Mouse (Mus musculus): ENCODE data around the gene Elk4.

Elk4 gene

DNA sequence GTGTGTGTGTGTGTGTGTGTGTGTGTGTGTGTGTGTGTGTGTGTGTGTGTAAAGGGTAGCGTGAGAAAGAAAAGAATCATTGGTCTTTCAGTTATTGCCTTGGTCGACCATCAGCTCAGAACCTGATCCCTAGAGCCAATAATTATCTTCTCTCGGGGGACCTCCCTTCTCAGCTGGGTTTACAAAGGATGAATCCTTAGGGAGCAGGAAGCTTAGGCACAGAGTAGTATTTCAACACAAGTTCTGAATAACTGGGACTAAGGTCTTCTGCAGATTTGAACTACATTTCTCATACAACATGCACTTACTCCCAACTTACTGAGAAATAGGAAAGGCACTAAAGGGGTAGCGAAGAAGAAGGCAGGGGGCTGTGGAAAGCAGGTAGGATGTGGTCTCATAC, 17.9 kb upstream of the Elk4 start:
- no peak for DNase-seq

DNA sequence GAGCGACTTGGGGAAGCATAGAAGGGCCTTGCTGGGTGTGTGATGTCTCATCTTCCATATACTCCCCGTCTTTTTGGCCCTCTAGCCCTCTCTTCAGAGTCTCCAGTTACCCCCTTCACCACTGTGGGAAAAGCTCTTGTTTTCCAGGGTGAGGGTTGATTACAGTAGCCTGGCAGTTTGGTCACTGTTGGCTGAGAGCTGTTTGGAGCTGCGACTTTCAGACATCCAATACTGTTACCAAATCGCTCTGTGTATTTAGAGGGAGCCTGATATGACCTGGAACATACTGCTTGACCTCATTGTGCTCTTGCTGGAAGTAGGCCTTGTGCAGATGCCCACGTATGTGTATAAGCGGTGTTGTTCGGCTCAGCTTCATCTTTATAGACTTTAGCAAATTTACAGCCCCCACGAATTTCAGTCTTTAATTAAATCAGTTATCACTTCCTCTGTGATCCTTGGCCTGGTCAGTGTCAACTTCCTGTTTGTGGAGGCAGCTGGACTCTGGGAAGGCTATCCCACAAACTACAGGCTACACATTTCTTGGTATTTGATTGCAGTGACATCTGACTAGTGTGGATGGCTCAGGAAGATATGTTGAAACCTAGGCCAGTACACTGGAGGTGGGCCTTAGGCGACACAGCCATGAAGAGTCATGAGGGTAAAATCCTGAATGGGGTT, 17.2 kb upstream of the Elk4 start:
- no peak for DNase-seq

GRCm38 (mm10) chr1:131992561-131993001, 14.8 kb upstream of the Elk4 start:
- no peak for DNase-seq

DNA sequence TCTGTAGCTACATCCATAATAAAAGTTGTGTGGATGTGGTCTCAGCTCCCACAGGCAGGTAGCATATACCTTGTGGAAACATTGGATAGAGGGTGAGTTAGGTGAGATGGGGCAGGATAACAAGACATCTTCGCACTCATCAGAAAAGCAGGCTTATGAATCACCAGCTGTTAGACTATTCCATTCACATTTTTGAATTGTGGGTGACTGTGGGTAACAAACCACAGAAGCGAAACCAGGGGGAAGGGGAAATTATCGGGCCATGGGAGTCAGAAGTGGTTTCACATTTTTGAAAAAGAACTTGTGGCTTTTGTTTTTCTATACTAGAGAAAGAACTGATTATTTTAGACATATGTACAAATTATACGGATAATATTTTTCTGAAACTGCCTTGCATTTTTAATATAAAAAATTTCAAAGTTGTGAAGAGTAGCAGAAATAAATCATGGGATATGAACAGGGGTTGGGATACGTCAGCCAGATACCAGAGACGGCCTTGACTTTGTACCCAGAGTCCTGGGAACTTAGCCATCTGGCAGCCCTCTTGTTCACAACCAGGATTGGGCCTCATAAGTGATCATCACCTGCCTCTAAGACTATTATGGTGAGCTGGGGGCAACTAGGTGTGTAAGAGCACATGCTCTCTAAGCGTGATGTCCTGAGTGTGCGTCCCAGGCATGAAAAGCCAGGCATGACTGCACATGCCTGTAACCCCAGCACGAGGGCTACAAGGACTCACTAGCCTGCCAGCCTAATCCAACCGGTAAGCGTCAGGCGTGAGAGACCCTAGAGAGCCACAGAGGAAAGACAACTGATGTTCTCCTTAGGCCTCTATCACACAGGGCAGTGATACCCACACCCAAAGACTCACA, 14.0 kb upstream of the Elk4 start:
- DNase-seq = no peak

DNA sequence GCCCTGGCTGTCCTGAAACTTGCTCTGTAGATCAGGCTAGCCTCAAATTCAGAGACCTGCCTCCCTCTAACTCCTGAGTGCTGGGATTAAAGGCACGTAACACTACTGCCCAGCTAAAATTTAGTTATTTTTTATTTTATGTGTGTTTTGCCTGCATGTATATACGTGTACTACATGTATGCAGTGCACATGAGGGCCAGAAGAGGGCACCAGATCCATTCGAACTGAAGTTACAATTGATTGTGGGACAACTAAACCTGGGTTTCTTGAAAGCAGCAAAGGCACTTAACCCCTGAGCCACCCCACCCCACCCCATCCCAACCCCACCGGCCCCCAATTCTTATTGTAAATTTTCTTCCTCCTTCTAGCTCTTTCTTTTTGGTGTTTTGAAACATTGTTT, 12.3 kb upstream of the Elk4 start:
- DNase-seq = peak; percentile 66

GRCm38 (mm10) chr1:132000506-132000905, 6.9 kb upstream of the Elk4 start:
- DNase-seq = no peak

DNA sequence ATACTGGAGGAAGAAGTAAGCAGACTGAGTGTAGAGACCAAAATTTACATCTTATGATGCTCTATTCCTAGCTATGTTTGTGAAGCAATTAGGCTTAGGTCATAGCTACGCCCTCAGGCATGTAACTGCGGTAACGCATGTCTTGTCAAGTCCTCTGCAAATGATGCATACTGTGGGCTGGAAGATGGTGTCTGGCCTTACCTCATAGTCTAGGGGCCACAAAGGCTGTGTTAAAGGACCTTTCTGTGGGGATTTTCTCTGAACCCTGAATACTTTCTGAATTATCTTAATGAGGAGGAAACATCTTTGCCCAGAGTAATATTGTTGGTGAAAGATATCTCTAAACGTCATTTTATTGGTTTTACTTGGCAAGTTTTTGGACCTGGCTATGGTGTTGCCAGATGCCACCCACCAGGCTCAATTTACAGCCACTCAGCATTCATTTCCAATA, 5.5 kb upstream of the Elk4 start:
- DNase-seq = no peak

DNA sequence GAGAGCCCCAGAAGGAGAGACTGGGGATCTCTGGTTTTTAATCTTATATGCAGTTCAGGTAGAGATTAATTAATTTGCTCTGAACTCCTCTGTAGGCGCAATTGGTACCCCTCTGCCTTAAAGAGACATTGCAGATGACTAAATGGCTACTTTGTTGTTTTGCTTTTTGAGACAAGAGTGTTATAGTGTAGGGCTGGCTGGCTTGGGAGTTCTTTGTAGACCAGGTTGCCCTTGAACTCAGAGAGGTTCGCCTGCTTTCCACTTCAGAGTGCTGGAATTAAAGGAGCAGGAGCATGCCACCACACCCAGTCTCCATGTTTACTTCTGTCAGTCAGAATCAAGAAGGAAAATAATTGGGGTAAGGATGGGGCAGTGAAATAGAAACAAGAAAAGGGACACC, 4.3 kb upstream of the Elk4 start:
- DNase-seq = no peak

DNA sequence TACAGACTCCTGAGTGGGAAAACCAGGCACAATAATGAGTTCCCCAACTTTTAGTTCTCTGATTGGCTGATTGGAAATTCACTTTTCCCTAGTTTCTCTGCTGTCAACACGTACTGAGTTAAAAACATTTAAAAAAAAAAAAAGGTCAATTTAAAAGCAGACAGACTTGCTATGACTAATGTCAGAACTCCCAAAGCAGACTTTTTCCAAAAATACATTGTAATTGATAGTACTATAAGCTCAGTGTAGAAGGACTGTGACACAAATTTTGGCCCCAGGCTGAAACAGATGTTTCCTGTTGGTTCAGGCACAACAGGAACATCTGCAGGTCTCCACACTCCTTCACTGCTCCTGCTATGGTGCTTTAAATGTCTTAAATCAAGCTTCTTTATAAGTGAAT, 3.6 kb upstream of the Elk4 start:
- no peak for DNase-seq

DNA sequence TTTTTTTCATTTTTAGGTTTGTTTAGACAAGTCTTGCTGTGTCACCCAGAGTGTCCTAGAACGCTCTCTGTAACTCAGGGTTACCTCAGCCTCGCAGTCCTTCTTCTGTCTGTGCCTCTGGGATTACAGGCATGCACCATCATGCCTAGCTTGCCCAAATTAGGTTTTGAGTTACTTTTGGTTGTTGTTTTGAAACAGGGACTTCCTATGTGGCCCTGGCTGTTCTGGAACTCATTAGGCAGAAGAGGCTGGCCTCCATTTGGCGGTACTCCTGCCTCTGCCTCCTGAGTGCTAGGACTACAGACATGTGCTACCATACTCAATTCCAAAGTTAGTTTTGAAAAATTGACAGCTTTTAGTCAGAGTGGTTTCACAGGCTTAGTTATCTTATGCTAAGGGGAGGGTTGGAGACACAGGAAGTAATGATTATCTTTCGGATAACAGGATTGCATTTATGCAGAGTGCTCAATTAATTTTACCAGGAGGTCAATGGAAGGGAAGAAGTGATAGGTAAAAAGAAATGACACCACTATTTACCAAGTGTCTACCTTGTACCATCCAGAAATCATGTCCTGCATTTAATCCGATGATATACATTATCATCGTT, 2.7 kb upstream of the Elk4 start:
- DNase-seq = no peak

- no peak for DNase-seq
These were observed 1.9 kb upstream of the Elk4 start for GRCm38 (mm10) chr1:132005466-132005865.

DNA sequence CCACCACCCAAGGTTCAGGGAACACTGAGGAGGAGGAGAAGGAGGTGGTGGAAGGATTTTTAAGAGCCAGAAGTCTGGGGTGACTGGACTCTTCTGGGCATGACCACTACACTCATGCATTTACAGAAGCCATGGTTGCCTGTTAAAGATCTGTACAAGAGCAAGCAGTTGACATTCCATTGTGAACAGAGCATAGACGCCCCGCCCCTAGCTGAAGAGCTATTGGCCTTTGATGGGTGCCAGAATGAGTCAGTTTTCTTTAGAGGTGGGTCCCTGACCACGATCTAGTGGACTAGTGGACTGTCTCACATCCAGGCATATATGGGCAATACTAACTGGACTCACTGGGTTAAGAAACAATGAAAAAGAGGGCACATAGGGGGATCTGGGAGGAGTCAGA, 1.4 kb upstream of the Elk4 start:
- DNase-seq = no peak

- no peak for DNase-seq
These were observed 686 bp upstream of the Elk4 start for GRCm38 (mm10) chr1:132006721-132007120.

DNA sequence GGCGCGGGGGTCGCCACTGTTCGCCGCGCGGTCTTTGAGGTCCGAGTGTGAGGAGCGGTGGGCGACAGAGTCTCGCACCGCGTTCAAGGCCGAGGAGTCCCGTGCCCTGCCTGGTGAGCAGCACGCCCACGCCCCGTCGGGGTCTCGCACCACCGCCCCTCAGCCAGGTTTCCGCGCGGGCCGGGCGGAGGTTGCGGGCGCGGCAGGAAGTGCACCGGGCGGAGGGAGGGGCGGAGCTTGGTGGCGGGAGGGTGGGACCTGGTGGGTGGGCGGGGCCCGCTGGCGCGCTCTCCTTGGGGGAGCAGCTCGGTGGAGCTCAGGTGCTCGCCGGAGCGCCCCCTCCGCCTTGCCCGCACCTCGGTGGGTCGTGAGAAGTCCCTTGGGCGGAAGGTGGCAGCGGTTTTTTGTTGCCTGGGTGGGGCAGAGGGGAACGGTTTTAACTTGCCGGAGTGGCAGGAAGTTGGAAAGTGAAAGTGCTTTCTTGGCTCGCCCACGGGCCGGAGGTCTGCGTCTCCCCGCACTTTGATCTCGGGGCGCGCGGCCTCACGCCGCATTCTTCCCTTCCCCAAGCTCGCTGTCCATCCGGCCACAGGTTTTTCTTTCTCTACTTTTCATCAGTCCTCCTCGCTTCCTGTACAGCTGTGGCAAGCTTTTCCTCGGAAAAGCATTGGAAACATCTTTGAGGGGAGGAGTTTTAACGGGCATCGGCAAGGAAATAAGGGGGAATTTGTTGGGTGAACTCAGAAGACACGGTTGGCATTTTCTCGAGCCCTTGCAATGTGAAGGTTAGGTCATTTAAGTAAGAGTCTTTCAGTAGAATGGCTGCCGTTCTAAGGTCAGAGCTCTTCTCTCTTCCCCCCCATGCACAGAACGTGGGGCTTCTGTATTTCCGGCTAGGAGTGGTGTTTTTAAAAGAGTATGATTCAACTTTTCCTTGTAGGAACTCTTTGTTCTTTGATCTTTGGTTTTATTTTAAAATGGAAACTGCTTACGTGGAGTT, 721 bp downstream of the Elk4 start:
- DNase-seq = peak; percentile 89

DNA sequence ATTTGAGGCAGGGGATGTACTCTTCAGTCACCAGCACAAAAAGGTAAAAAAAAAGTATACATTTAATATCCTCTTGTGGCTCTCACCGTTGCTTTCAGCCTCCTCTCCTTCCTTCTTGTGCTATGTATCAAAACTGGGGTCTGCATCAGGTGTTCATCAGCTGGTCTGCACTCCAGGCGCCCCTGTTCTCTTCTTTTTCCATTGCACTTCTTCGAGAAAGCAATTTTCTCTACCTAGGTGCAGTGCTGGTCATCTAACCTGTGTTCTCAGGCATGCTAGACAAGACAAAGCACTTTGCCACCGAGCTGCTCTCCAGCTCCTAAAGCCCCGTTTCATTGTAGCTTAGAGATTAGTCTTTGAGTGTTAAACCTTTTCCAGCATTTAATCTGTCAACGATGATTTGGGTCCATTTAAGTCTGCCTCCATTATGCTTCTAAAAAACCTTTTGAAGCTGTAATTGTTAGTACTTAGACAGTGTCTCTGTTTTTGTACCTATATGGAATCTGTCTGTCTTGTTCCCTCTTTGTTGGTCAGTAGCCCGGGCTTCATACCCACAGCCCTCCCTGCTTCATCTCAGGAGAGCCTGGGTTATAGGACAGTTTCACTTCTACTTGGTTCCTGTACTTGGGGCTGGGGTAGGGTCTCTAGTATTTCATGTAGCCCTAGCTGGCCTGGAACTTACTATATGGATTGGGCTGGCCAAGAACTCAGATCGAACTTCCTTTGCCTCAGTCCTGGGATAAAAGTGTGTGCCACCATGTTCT, 1.7 kb downstream of the Elk4 start:
- no peak for DNase-seq

DNA sequence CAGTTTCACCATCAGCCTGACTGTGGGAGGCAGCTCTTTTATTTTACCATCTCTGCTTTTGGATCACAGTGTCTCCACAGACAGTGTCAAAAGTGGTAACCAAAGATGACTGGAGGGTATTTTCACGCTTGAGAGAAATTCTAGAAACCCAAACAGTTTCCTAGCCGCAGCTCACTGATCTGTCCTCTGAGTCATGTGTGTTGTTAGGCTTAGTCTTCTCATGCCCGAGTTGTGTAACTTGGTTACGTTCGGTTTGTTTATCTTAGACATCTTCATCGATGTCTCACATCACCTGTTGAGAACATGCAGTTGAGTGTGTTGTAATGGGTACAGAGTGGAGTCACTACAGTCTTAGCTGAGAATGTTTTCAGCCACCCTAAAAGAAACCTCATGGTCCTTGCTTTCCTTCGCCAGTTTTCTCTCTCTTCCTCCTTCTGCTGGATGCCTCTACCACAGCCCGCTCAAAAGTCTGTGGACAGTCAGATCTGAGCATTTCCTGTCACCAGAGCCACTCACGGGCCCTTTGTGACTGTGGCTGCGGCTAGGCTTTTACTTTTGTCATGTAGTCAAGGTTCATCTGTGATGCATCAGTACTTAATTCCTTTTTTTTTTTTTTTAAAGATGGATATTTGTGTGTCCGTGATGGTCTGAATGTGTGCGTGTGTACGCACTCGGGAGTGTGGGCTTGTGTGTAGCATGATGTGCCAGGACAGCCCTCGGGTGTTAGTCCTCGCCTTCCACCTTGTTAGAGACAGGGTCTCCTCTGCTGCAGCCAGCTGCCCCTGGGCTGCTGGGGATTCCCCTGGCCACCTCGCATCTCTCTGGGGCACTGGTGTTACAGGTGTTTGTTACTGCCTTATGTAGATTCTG, 3.5 kb downstream of the Elk4 start:
- DNase-seq = no peak

DNA sequence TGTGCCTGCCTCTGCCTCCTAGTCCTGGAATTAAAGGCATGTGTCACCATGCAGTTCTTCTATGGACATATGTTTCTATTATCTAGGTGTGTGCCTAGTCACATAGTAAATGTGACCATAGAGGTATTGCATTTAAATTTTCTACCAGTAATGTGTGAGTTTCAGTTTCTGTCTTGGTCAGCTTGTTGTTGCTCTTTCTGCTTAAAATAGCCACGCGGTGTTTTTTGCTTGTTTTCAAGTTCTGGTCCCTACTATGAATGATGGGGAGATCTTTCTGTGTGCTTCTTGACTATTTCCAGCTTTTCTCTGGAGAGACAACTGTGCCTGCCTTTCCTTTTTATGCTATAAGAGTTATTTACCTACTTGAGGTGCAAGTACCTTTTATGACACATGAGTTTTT, 4.4 kb downstream of the Elk4 start:
- DNase-seq = no peak

GRCm38 (mm10) chr1:132012861-132013260, 5.5 kb downstream of the Elk4 start:
- DNase-seq = no peak

GRCm38 (mm10) chr1:132014800-132015199, 7.4 kb downstream of the Elk4 start:
- no peak for DNase-seq

GRCm38 (mm10) chr1:132016691-132017090, 9.3 kb downstream of the Elk4 start:
- DNase-seq = no peak

- DNase-seq = no peak
These were observed 12.5 kb downstream of the Elk4 start for GRCm38 (mm10) chr1:132019876-132020275.

Data from retina, postnatal 1 day (tissue).